Mouse (Mus musculus): Measurements from ENCODE around the gene Kmt2e.
"Not testable (repeated sequence)": the region's sequence is repeated elsewhere in the genome, so short reads cannot be mapped to it uniquely, and the experiment has no call there.

Gene Kmt2e

DNA sequence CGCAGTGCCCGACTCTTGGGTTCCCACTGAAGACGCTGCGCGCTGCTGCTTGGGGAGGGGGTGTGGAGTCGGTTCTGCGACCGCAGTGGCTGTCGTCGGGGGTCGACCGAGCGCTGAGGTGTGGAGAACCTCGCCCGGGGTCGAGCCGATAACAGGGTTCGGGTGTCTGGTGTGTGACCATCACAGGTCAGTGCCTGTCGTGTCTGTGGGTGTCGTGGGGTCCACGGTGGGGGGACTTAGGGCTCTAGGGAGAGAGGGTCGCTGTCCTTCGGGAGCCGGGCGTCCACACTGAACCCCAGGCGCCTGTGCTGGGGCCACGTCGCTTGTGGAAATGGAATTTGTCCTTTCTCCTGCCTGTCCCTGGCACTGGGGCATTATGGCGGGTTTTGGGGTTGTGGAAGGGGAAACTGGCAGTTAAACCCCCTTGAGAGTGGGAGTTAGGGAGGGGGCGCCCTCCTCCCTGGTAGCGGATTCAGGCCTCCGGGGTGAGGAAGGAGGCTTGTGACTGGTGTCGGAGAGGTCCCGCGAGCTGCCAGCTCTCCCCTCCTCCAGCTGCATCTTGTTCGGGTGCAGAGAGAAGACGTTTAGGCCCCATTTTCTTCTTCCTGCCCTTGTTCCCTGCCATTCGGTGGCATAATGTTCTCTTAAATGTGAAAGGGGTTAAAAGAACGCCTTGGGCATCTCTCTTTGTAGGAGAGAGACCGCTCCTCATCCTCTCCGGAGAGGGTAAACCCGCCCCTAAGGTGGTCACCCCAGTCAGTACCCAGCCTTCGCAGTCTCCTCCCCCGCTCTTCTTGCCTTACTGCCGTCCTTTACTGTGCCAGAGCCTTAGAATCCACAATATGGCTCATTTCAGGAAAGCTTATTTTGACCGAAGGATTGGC lies 599 bp downstream of the Kmt2e start:
- DNase-seq = peak; percentile 71

DNA sequence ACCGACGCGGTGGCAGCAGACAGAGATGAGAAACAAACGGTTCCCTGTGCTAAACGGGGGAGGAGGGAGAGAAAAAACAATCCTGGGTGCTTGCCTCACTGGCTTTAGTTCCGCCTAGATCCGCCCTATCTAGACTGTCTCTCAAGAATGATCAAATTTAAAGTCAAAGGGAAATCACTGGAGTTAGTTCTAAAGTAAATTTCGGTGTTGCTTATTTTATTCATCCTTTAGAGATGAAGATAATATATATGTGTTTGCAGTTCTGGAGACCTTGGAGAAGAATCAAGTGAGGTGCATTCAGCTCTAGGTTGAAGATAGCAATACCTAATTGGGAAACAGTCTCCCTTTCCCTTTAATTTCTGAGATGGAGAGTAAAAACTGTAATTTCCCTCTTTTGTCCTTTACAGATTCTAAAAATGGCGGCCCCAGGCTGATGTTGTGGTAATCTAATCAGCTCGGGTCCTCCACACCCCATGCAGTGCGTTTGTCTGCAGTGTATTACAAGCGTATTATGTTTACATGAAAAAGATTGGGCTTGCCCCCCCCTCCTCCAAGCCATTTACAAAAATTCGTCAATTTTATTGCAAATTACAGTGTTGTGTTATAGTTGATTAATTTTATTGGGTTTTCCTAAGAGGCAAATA lies 1.4 kb downstream of the Kmt2e start:
- no peak for DNase-seq

DNA sequence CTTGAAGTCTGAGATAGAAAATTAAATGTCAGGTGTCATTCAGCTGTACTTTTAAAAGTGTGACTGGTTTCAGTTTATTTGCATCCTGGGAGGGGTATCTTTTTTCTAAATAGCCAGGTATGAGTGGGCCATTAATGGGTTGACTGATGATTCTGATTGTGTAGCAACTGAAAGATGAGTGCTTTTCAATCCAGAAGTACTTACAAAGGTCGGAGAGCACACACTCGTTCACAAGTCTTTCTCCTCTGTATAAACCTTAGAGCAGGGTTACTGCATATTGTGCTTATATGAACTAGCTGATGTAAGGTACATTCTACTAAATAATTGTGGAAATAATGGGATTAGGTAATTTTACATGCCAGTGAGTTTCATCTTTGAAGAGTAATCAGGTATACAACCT lies 2.5 kb downstream of the Kmt2e start:
- no peak for DNase-seq

DNA sequence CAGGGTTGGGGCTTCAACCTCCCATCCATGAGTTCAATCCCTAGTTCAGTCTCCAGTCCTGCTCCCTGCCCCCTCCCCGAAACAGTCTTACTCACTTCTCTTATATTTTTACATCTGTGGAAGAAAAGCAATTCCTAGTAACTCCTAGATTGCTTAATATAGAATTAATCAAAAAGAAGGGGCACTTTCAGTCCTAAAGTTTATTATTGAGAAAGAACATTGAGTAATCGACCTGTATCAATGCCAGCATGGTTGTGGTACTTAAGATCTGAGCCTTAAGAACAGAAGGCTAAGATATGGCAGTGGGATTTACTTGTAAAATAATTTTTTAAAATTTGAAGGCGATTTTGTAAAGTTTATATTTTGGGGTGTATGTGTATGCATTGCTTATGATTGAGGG lies 5.6 kb downstream of the Kmt2e start:
- no peak for DNase-seq

DNA sequence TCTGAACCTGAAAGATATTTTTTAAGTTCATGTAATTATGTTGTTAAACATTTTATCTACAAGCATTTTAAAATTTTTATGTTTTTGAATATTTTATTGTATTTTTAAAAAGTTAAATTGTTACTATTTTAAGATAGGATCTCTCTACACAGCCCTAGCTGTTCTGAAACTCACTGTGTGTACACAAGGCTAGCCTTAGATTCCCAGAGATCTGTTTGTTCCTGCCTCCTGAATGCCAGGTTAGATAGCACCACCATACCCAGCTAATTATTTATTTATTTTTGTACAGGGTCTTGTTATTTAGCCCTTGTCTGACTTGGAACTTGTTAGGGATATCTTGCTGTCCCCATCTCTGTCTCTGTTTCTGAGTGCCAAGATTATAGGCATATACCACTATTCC lies 6.3 kb downstream of the Kmt2e start:
- DNase-seq = no peak

DNA sequence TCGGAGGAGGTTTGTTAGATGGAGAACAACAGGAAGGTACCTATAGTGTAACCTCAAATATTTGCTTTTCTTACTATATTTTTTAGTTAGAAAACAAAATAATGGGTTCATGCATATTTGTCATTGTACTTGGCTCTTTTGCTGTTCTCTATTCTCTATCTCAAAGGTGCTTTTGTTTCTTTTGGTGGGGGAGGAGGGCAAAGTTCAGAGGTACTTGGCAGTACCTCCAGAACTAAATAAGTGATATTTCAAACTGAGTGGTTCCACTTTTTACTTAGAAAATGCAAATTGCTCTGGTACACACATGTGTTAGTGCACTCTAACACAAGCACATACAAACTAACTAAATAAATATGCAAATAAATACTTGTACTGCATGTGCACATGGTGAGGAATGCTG lies 7.7 kb downstream of the Kmt2e start:
- DNase-seq = no peak

DNA sequence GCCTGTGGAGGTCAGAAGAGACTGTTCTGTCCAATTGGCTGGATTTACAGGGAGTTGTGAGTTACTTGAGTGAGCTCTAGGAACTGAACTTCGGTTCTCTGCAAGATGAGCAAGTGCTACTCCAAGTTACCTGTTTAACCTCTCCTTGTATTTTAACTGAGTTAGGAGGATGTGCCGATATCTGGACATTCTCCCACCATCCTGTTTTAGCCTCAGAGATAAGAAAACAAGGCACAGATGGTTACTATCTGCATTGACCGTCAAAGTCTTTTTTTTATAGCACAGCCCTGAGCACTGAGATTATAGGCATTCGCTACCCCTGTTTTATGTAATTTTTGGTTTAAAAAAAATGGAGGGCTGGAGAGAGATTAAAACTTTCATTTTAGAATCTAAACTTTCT lies 10.2 kb downstream of the Kmt2e start:
- DNase-seq = no peak

DNA sequence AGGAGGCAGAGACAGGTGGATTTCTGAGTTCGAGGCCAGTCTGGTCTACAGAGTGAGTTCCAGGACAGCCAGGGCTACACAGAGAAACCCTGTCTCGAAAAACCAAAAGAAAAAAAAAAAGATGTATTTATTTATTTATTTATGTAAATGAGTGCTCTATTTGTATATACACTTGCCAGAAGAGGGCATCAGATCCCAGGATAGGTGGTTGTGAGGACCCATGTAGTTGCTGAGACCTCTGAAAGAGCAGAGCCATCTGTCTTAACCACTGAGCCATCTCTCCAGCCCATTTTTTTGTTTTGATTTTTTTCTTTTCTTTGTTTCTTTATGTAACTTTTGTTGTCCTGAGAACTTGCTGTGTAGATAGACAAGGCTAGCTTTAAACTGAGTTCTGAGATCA lies 19.3 kb downstream of the Kmt2e start:
- DNase-seq = not testable (repeated sequence)

DNA sequence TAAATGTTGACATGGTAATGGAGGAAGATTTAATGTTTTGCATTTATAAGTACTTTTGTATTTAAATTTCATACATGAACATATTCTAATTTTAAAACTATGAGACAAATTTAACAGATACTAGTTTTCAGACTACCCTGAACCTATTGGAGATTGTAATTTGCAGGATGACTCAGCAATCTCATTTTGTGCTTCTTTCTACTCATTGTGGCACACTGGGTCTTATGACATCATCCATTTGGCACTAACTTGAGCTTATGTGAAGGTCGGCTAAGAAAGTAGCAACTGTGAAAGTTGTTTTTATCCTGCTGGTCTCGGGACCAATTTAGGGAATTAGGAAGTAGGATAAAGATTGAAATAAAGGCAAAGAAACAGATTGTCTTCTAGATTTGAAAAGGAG lies 27.4 kb downstream of the Kmt2e start:
- no peak for DNase-seq

DNA sequence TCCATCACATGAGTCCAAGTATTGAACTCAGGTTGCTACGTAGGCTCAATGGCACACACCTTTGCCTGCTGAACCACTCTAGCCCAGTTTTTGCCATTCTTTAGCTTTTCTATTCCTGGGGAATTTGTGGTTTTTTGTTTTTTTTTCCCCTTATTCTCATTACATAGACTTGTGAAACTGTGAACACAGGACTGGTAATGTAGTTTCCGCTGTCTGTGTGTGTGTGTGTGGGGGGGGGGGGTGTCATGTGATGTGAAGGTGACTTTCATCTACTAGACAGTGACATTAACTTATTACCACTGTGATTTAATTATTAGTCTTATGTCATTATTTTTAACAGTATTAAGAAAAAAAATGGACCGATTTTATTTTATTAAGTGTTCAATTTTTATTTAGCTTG lies 30.0 kb downstream of the Kmt2e start:
- DNase-seq = no peak

DNA sequence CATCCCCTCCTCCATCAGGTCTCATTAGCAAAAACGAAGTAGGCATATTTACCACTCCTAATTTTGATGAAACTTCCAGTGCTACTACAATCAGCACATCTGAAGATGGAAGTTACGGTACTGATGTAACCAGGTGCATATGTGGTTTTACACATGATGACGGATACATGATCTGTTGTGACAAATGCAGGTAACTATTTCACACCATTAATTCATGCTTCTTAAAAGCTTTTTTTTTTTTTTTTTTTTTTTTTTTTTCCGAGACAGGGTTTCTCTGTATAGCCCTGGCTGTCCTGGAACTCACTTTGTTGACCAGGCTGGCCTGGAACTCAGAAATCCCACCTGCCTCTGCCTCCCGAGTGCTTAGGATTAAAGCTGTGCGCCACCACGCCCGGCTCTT lies 30.5 kb downstream of the Kmt2e start:
- DNase-seq = no peak

DNA sequence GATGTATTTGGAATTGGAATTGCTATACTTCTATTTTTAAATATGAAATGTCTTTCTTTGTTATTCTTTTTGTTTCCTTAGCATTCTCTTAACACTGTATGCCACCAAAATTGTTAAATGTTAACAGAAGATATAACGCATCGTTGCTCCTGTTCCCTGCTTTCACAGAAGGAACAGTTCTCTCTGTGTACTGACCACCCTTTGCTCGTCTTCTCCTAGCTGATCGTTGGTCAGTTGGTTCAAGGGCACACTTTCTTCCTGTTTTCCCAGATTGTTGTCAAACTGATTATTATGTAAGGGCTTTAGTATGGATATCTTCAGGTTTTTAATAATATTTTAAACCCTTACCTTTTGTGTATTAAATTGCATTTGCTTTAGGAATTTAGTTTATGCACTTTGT lies 32.3 kb downstream of the Kmt2e start:
- DNase-seq = no peak

DNA sequence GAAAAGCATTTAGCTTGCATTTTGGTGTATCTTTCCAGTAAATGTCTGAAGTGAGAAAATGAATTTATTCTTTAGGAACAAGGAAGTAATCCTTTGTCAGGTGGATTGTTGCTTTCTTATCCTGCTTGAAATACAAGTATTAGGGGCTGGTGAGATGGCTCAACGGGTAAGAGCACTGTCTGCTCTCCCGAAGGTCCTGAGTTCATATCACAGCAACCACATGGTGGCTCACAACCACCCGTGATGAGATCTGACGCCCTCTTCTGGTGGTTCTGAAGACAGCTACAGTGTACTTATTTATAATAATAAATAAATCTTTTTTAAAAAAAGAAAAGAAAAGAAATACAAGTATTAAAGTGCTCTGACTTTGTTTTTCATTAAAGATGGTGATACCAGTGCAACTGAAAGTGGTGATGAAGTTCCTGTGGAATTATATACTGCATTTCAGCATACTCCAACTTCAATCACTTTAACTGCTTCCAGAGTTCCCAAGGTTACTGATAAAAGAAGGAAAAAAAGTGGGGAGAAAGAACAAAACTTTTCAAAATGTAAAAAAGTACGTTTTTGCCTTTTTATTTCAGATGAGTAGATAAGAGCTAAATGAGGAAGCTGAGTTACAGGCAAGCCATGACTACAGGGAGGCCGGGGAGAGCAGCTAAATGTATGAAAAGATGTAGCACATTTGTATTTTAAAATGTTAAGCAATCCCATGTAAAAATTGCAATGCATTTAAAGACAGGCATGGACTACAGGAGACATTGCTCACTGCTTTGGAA lies 39.0 kb downstream of the Kmt2e start:
- DNase-seq = no peak

DNA sequence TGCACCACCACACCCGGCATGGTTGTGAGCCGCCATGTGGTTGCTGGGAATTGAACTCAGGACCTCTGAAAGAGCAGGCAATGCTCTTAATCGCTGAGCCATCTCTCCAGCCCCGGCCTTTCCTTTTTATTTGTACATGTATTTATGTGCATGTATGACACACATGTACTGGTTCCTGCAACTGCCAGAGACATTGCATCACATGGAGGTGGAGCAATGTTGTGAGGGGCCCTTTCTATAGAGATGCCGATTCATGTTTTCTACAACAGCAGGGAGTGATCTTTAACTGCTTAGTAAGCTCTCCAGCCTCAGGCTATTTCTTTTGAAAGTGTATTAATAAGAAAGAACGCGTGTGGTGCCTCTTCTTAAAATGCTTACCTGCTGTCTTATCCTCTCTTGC lies 49.6 kb downstream of the Kmt2e start:
- DNase-seq = no peak

DNA sequence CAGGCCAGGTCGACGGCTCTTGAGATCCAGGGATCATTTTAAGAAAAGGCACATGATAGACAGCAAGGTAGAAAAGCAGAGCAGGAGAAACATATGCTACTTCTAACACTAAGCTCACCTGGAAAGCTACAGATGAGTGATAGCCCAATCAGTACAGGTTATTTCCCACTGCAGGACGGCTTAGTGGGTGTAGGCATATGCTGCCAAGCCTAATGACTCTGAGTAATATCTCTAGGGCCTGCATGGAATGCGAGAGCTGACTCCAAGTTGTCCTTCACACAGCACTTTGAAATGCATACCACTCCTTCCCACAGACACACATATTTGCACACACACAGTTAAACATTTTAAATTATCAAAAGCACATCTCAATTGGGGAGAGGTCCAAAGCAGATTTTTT lies 55.0 kb downstream of the Kmt2e start:
- DNase-seq = no peak

DNA sequence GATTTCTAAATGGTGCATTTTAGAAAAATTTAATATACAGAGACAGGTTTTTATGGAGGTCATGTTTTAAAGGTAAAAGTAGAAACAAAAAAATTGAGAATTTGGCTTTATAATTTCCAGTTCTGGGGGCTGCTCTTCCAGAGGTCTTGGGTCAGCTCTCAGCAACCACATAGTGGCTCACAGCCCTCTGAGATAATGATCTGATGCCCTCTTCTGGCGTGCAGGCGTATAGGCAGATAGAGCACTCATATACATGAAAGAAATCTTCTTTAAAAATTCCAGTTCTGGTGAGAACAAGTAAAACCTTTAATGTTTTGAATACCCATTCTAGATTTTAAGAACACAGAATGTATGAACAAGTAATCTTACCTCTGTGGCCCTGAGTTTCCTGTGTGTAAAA lies 56.6 kb downstream of the Kmt2e start:
- no peak for DNase-seq

DNA sequence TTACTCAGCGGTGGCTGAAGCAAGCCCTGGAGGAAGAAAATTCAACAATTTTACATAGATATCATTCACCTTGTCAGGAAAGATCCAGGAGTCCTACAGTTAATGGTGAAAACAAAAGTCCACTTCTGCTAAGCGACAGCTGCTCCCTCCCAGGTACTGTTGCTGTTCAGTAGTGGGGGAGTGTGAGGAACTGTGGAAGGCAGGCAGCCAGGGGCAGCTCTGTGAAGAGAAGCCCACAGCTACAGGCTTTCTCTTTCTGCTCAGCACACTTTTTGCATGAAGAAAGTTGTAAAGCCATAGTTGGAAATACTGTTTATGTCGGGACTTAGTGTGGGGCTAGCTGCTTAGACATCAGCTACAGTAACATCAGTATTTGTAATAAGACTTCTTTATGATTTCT lies 62.2 kb downstream of the Kmt2e start:
- no peak for DNase-seq

DNA sequence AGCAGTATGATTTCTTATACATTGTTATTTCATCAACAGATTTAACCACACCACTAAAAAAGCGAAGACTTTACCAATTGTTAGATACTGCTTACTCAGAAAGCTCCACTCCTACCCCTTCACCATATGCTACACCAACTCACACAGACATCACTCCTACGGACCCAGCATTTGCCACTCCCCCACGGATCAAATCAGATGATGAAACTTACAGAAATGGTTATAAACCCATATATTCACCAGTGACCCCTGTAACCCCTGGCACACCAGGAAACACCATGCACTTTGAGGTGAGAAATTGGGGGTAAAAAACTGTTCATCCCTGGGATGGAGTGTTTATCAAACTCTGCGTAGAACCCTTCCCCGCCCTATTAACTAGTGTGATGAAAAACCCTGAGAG lies 62.7 kb downstream of the Kmt2e start:
- DNase-seq = no peak

DNA sequence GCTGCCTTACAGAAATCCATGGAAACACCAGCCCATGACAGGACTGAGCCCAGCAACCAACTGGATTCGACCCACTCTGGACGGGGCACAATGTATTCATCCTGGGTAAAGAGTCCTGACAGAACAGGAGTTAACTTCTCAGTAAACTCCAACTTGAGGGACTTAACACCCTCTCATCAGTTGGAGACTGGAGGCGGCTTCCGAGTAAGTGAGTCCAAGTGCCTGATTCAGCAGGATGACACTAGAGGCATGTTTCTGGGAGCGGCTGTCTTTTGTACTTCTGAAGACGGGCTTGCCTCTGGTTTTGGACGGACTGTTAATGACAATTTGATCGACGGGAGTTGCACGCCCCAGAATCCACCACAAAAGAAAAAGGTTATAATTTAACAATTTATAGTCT lies 63.7 kb downstream of the Kmt2e start:
- DNase-seq = peak; percentile 56

DNA sequence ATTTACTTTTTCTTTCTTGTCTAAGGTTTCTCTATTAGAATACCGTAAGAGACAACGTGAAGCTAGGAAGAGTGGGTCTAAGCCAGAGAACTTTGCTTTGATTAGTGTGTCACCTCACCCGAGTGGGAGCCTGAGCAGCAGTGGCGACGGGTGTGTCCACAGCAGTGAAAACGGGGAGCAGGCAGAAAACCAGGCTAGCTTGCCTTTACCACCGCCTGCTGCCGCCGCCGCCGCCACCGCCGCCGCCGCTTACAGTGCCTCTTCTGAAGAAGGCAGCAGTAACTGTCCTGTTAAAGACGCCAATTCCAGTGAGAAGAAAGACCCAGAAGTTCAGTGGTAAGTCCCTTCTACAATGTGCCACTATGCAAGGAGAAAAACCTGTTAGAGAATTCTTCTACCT lies 65.0 kb downstream of the Kmt2e start:
- no peak for DNase-seq

DNA sequence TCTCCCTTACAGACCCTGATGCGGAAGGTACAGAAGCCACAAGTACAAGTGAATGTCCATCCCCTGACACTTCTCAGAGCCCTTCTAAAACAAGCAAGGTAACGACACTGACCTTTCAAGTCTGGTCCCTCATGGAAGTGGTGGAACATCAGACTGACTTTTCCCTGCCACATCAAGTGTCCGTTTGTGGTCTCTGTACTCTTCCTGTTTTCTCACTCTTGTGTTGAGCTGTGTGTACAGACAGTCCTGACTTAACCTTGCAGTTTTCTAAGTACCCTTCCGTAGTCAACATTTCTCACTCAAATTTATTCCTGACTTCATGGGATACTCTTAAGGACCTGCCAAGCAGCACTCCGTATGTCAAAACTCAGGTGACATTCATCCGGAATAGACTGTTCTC lies 66.5 kb downstream of the Kmt2e start:
- no peak for DNase-seq

DNA sequence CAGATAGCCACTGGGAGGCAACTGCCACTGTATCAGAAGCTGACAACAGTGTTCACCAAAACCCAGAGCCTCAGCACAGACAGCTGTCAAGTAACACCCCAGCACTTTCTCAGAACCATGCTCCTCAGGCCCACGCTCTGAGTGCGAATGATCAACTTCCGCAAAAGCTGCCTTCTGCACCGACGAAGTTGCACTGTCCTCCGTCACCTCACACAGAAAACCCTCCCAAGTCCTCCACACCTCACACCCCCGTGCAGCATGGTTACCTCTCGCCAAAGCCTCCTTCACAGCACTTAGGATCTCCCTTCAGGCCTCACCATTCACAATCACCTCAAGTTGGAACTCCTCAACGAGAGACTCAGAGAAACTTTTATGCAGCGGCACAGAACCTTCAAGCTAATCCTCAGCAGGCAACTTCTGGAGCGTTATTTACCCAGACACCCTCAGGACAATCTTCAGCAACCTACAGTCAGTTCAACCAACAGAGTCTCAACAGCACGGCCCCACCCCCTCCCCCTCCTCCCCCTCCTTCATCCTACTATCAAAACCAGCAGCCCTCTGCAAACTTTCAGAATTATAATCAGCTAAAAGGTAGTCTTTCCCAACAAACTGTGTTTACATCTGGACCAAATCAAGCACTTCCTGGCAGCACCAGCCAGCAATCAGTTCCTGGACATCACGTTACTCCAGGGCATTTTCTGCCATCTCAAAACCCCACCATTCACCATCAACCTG lies 67.5 kb downstream of the Kmt2e start:
- peak; percentile 80 for DNase-seq

DNA sequence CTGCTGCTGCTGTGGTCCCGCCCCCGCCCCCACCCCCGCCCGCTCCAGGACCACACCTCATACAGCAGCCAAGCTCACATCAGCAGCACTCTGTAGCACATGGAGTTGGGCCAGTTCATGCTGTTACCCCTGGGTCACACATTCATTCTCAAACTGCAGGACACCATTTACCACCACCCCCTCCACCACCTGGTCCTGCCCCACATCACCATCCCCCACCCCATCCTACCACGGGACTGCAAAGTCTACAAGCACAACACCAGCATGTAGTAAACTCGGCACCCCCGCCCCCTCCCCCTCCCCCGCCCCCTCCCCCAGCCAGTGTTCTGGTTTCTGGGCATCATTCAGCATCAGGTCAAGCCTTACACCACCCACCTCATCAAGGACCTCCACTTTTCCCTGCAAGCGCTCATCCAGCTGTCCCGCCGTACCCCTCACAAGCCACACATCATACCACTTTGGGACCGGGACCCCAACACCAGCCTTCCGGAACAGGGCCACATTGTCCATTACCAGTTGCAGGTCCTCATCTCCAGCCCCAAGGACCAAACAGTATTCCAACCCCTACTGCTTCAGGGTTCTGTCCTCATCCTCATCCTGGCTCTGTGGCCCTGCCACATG lies 68.2 kb downstream of the Kmt2e start:
- DNase-seq = no peak

All from right cerebral cortex, adult 18-20 months (tissue).